Mouse (Mus musculus) CH12.LX (cell line): Measurements from ENCODE around the gene Smg7.

ENCODE experiments used
- CTCF ChIP-seq, 2 experiments: IDR thresholded peaks in 1 of 2; conservative IDR thresholded peaks in 1 of 2; 2 replicates each; pipeline ENCODE4 v1.5.1; 2011 to 2012; ENCODE audit warnings: low read depth in 2 of 2, low read length in 2 of 2, improper control_type of control experiment in 1 of 2, inconsistent platforms in 1 of 2, mild to moderate bottlenecking in 1 of 2, moderate library complexity in 1 of 2
- RCOR1 ChIP-seq: conservative IDR thresholded peaks from 2 replicates; pipeline ENCODE4 v1.6.1; 2012; ENCODE audit warnings: low read depth, mild to moderate bottlenecking, inconsistent platforms, low read length, improper control_type of control experiment

DNA sequence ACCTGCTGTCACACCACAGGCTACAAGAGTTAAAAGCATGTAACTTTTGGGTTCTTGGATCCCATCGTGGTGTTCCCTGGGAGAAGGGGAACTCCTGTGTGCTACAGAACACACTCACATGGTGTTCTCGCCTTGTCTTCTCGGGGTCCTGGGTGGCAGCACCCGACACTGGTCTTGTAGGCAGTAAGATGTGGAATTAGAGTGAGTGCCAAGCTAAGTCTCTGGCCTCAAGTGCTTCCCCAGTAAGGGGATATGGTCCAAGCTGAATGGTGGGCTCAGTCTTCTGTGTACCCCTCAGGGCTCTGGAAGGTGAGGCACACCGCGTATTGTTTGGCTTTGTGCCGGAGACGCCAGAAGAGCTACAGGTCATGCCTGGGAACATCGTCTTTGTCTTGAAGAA lies 72.4 kb downstream of the Smg7 start:
- no peak for TF ChIP-seq CTCF (conservative IDR thresholded peaks at IDR 0.05 in 1 of 2, IDR thresholded peaks at IDR 0.05 in 1 of 2; ENCODE audit: low read depth in 2 of 2, low read length in 2 of 2)
- TF ChIP-seq RCOR1: no peak
